Comparison of ENCODE assay signal across 26 mouse cellular contexts in genomic region chr7:121652629-121653028, GRCm38 (mm10).
"Had no signal": no experiment of that assay in that cellular context is flagged by ENCODE, and none has a peak within 500 bp of the region (broad histone marks: within the 10 kb centered on the region; RNA-seq: fewer than 3 reads in every experiment).

No protein-coding gene starts in this region.

- H3K4me1 ChIP-seq: hindbrain, embryonic 13.5 days; hindbrain, embryonic 15.5 days; kidney, embryonic 15.5 days; limb, embryonic 13.5 days; limb, embryonic 15.5 days had no signal

- H3K4me2 ChIP-seq: heart, embryonic 11.5 days; heart, embryonic 13.5 days; heart, embryonic 15.5 days; hindbrain, embryonic 13.5 days; hindbrain, embryonic 15.5 days; kidney, embryonic 15.5 days; limb, embryonic 13.5 days; limb, embryonic 15.5 days had no signal

- H3K27me3 ChIP-seq: heart, embryonic 13.5 days; heart, embryonic 15.5 days; hindbrain, embryonic 13.5 days; hindbrain, embryonic 15.5 days; kidney, embryonic 15.5 days; limb, embryonic 13.5 days; limb, embryonic 15.5 days had no signal

- H3K9me3 ChIP-seq: heart, embryonic 13.5 days; heart, embryonic 15.5 days; hindbrain, embryonic 13.5 days; hindbrain, embryonic 15.5 days; kidney, embryonic 15.5 days; limb, embryonic 13.5 days; limb, embryonic 15.5 days had no signal

- ATAC-seq: hindbrain, postnatal 0 days; intestine, embryonic 16.5 days had no signal

- H3K4me3 ChIP-seq: heart, adult 2 months; heart, embryonic 13.5 days; heart, embryonic 15.5 days; hindbrain, embryonic 13.5 days; hindbrain, embryonic 15.5 days; kidney, embryonic 15.5 days; limb, embryonic 13.5 days; limb, embryonic 15.5 days had no signal

- H3K9ac ChIP-seq: heart, embryonic 13.5 days; heart, embryonic 15.5 days; hindbrain, embryonic 13.5 days; hindbrain, embryonic 15.5 days; kidney, embryonic 15.5 days; limb, embryonic 13.5 days; limb, embryonic 15.5 days; liver, embryonic 14.5 days had no signal

- H3K27ac ChIP-seq: heart, adult 2 months; heart, embryonic 13.5 days; heart, embryonic 15.5 days; hindbrain, embryonic 13.5 days; hindbrain, embryonic 15.5 days; hindbrain, postnatal 0 days; kidney, embryonic 15.5 days; kidney, postnatal 0 days; limb, embryonic 13.5 days; limb, embryonic 15.5 days; liver, embryonic 14.5 days had no signal

- DNase-seq: gastrocnemius, postnatal 14 days; gastrocnemius, postnatal 36 days; heart, adult 11 months; heart, adult 2 months; heart, postnatal 14 days; heart, postnatal 36 days; kidney, adult 11 months; kidney, adult 2 months; kidney, adult 9 months; kidney, postnatal 14 days; kidney, postnatal 36 days; layer of hippocampus, adult 9-11 months; layer of hippocampus, postnatal 36 days; left cerebral cortex, postnatal 4 days had no signal
